Mouse (Mus musculus): ENCODE results near the gene Aff1. TPM values are rescaled to one million over a fixed set of nuclear protein-coding genes. Genes with fewer than 3 reads are reported as not detected.

Gene Aff1
- polyA plus RNA-seq, 1 experiment from 2014 or later = 11.4 TPM

- 34% methylated on average over 1 of the region's 1 CpGs for WGBS
- no peaks in the 10 kb centered on the region for H3K9me3 ChIP-seq (replicated peaks)
- H3K36me3 ChIP-seq = peaks cover 62% of the 10 kb centered on the region
- no peak overlapping the region for H3K4me3 ChIP-seq
- peaks cover 14% of the 10 kb centered on the region for H3K4me1 ChIP-seq (replicated peaks)
- H3K9ac ChIP-seq = no peak overlapping the region
- no peak overlapping the region for H3K27ac ChIP-seq (ENCODE audit: poor library complexity, severe bottlenecking)
- H3K27me3 ChIP-seq (replicated peaks) = no peaks in the 10 kb centered on the region
- no peak for ATAC-seq (ENCODE audit: insufficient number of reproducible peaks, low FRiP score)
- no peak overlapping the region for H3K4me2 ChIP-seq
Measured at GRCm38 (mm10) chr5:103843938-103844337, 151.8 kb downstream of the Aff1 start.

DNA sequence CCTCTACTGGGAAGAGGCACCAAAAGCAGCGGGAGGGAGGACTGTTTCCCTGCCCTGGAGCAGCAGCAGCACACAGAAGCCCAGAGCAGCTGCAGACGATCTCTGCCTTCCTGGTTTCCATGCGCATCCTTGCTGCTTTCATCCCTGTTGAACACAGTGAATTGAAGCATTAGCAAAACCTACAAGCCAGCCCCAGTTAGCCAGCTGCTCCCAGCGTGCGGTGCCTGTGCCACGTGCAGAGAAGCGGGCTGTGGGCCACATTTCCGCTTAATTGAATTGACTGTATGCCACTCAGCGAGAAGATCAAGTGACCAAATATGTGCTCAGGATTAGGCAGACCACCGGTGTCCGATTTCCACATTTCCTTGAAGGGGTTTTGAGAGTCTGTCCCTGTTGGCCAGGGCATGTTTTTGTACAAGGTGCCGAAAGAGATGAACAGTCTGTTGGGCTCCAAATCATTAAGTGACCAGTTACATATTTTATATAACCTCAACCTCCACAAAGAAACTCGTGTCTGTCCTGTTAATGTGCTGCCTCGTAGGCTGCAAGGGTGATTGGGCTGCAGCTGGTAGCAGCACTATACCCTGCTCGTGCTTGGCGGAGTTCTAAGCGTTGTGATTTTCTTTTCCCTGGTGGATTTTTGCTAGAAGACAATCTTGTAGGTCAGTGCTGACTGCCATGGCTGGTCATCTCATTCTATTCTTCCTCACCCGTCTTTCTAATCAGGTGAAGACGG lies 153.4 kb downstream of the Aff1 start:
- ATAC-seq (ENCODE audit: insufficient number of reproducible peaks, low FRiP score) = no peak
- WGBS = 82% methylated on average over 19 of the region's 19 CpGs
- H3K36me3 ChIP-seq = peaks cover 77% of the 10 kb centered on the region

DNA sequence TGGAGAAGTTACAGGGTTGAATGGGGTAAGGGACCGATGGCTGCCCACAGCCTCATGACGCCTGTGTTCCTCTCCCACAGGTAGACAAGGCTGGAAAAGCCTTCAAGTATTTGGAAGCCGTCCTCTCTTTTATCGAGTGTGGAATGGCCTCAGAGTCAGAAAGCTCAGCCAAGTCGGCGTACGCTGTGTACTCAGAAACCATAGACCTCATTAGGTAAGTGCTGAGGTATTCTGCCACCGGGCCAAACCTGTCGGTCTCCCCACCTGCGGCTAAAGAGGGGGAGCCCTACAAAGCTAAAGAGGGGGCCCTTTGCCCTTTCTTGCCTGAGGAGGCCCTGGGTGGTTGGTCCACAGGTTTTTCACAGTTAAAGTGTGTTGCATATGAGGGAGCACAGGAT lies 154.0 kb downstream of the Aff1 start:
- ATAC-seq (ENCODE audit: insufficient number of reproducible peaks, low FRiP score) = no peak
- 94% methylated on average over 10 of the region's 10 CpGs for WGBS

More for the DNA sequence above, 153.4 kb downstream of the Aff1 start:
- Histone ChIP-seq H3K9ac (no peak overlapping the region), H3K4me3 (no peak overlapping the region), H3K27me3 (replicated peaks) (no peaks in the 10 kb centered on the region), H3K4me2 (no peak overlapping the region), H3K4me1 (replicated peaks) (peaks cover 3% of the 10 kb centered on the region; the same call in 1 of the 2 replicates), H3K27ac (ENCODE audit: poor library complexity, severe bottlenecking) (no peak overlapping the region), H3K9me3 (replicated peaks) (no peaks in the 10 kb centered on the region)

GRCm38 (mm10) chr5:103846609-103847008 lies 154.4 kb downstream of the Aff1 start:
- Histone ChIP-seq H3K27me3 (replicated peaks) (no peaks in the 10 kb centered on the region), H3K4me3 (no peak overlapping the region), H3K9me3 (replicated peaks) (no peaks in the 10 kb centered on the region), H3K4me1 (replicated peaks) (peaks cover 3% of the 10 kb centered on the region; the same call in 1 of the 2 replicates), H3K36me3 (peaks cover 81% of the 10 kb centered on the region), H3K9ac (no peak overlapping the region), H3K4me2 (no peak overlapping the region), H3K27ac (ENCODE audit: poor library complexity, severe bottlenecking) (no peak overlapping the region)
- 61% methylated on average over 5 of the region's 5 CpGs for WGBS
- ATAC-seq (ENCODE audit: insufficient number of reproducible peaks, low FRiP score) = no peak

More for the DNA sequence above, 154.0 kb downstream of the Aff1 start:
- H3K27ac ChIP-seq (ENCODE audit: poor library complexity, severe bottlenecking) = no peak overlapping the region
- H3K4me1 ChIP-seq (replicated peaks) = peaks cover 3% of the 10 kb centered on the region; the same call in 1 of the 2 replicates
- H3K4me3 ChIP-seq = no peak overlapping the region
- no peaks in the 10 kb centered on the region for H3K27me3 ChIP-seq (replicated peaks)
- H3K4me2 ChIP-seq = no peak overlapping the region
- H3K9ac ChIP-seq = no peak overlapping the region
- H3K36me3 ChIP-seq = peaks cover 79% of the 10 kb centered on the region
- H3K9me3 ChIP-seq (replicated peaks) = no peaks in the 10 kb centered on the region

GRCm38 (mm10) chr5:103848546-103848945 lies 156.4 kb downstream of the Aff1 start:
- Histone ChIP-seq H3K9me3 (replicated peaks) (no peaks in the 10 kb centered on the region), H3K9ac (no peak overlapping the region), H3K27ac (ENCODE audit: poor library complexity, severe bottlenecking) (no peak overlapping the region), H3K4me3 (no peak overlapping the region), H3K27me3 (replicated peaks) (no peaks in the 10 kb centered on the region), H3K4me2 (no peak overlapping the region), H3K36me3 (peaks cover 73% of the 10 kb centered on the region), H3K4me1 (replicated peaks) (peaks cover 3% of the 10 kb centered on the region; the same call in 1 of the 2 replicates)
- 87% methylated on average over 8 of the region's 8 CpGs for WGBS
- ATAC-seq (ENCODE audit: insufficient number of reproducible peaks, low FRiP score) = no peak

- Histone ChIP-seq H3K4me2 (no peak overlapping the region), H3K9ac (no peak overlapping the region), H3K27ac (ENCODE audit: poor library complexity, severe bottlenecking) (no peak overlapping the region), H3K9me3 (replicated peaks) (no peaks in the 10 kb centered on the region), H3K4me3 (no peak overlapping the region), H3K27me3 (replicated peaks) (no peaks in the 10 kb centered on the region), H3K4me1 (replicated peaks) (peaks cover 7% of the 10 kb centered on the region), H3K36me3 (peaks cover 48% of the 10 kb centered on the region)
- no peak for ATAC-seq (ENCODE audit: insufficient number of reproducible peaks, low FRiP score)
- WGBS = 85% methylated on average over 4 of the region's 4 CpGs
Measured at GRCm38 (mm10) chr5:103852756-103853549, 160.8 kb downstream of the Aff1 start.

DNA sequence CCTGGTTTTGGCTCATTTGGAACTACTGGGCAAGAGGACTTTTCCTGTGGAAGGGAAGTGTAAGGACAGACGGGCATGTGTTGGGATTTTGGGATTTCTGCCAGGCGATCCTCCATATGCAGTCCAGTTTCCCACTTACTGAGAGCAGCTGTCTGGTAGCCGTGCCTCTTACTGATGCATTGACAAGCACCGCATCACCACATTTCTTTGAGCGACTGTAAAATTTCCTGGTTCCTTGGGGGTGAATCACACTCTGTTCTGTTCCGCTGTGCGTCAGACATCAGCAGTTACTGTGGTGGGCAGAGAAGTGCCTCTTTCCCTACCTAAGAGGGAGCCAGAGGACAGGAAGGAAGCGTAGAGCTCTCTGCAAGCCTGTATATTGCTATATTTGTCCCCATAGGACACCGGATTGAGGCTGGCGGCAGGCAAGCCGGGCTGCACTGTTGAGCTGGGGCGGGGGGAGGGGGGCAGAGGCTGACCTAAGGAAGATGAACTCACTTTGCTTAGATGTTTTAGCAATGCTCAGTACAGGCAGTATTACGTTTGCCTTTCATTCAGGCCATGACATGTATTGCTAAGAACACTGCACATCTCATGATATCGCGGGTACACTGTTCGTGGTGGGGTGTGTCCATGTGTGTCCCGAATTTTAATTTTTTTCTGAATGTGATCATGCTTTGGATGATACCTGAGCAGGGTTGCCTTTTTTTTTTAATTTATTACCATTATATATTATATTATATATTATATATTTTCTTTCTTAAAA lies 162.1 kb downstream of the Aff1 start:
- Histone ChIP-seq H3K27ac (ENCODE audit: poor library complexity, severe bottlenecking) (peak overlapping the region; percentile 36; the same call in 1 of the 2 replicates), H3K4me2 (no peak overlapping the region), H3K4me3 (no peak overlapping the region), H3K27me3 (replicated peaks) (no peaks in the 10 kb centered on the region), H3K4me1 (replicated peaks) (peaks cover 10% of the 10 kb centered on the region), H3K9me3 (replicated peaks) (no peaks in the 10 kb centered on the region), H3K9ac (0 out of 2 replicates have a peak overlapping the region, but pooled peaks have one; percentile 28), H3K36me3 (peaks cover 37% of the 10 kb centered on the region)
- WGBS = 64% methylated on average over 17 of the region's 17 CpGs
- no peak for ATAC-seq (ENCODE audit: insufficient number of reproducible peaks, low FRiP score)

GRCm38 (mm10) chr5:103854807-103855194 lies 162.6 kb downstream of the Aff1 start:
- no peak for ATAC-seq (ENCODE audit: insufficient number of reproducible peaks, low FRiP score)
- peaks cover 32% of the 10 kb centered on the region for H3K36me3 ChIP-seq
- peaks cover 12% of the 10 kb centered on the region for H3K4me1 ChIP-seq (replicated peaks)
- no peaks in the 10 kb centered on the region for H3K9me3 ChIP-seq (replicated peaks)
- no peak overlapping the region for H3K4me3 ChIP-seq
- no peaks in the 10 kb centered on the region for H3K27me3 ChIP-seq (replicated peaks)
- WGBS = 87% methylated on average over 5 of the region's 5 CpGs
- H3K4me2 ChIP-seq = no peak overlapping the region
- H3K27ac ChIP-seq (ENCODE audit: poor library complexity, severe bottlenecking) = no peak overlapping the region
- no peak overlapping the region for H3K9ac ChIP-seq

GRCm38 (mm10) chr5:103855483-103856211 lies 163.5 kb downstream of the Aff1 start:
- Histone ChIP-seq H3K9ac (no peak overlapping the region), H3K36me3 (peaks cover 29% of the 10 kb centered on the region), H3K27me3 (replicated peaks) (no peaks in the 10 kb centered on the region), H3K4me2 (no peak overlapping the region), H3K4me3 (no peak overlapping the region), H3K9me3 (replicated peaks) (no peaks in the 10 kb centered on the region), H3K27ac (ENCODE audit: poor library complexity, severe bottlenecking) (no peak overlapping the region), H3K4me1 (replicated peaks) (peaks cover 12% of the 10 kb centered on the region)
- 0 out of 2 replicates have a peak, but pooled peaks have one; percentile 16 for ATAC-seq (ENCODE audit: insufficient number of reproducible peaks, low FRiP score)
- 75% methylated on average over 14 of the region's 14 CpGs for WGBS

DNA sequence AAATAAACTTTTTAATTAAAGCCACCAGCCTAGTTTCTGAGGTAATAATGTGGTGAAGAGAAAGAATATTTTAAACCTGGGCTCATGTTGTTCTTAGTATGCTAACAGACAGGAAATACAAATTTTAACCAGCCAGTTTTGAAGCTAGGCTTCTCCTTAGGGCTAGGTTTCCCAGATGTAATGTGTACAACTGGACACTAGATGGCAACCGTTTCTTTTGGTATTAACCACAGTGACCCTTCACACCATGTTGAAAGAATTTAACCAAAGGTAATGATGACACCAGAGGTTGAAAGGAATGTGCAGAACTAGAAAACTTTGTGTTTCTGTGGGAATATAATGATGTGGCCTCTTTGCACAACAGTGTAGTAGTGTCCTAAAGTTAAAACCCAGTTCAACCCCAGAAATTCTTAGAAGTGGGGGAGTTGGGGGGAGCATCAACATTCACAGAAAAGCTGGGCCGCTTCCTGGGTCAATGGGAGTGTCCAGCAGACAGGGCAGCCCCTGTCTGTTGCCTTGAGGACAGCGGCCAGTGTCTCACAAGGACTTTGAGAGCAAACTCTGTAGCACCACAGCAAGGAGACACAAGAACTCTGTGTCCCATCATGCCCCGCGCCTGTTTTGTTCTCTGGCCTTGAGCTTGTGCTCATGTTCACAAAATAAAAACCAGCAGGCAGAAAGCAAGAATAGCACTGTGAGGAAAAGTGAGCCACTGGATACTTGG lies 164.3 kb downstream of the Aff1 start:
- Histone ChIP-seq H3K36me3 (peaks cover 28% of the 10 kb centered on the region), H3K4me3 (no peak overlapping the region), H3K9ac (no peak overlapping the region), H3K9me3 (replicated peaks) (no peaks in the 10 kb centered on the region), H3K27ac (ENCODE audit: poor library complexity, severe bottlenecking) (no peak overlapping the region), H3K4me2 (no peak overlapping the region), H3K27me3 (replicated peaks) (no peaks in the 10 kb centered on the region), H3K4me1 (replicated peaks) (peaks cover 12% of the 10 kb centered on the region)
- WGBS = 62% methylated on average over 5 of the region's 5 CpGs
- no peak for ATAC-seq (ENCODE audit: insufficient number of reproducible peaks, low FRiP score)

Data from heart, embryonic 12.5 days (tissue).